Mouse (Mus musculus) right cerebral cortex, adult 2 months (tissue): ENCODE data around the gene Ikbkg.
"Not testable (repeated sequence)": the region's sequence is repeated elsewhere in the genome, so short reads cannot be mapped to it uniquely, and the experiment has no call there.

Source experiments
- DNase-seq, 2 experiments: peaks; one replicate each; pipeline ENCODE4 v3.0.0; 2021 to 2022; ENCODE audit warnings: low spot score in 2 of 2

The Ikbkg gene

GRCm38 (mm10) chrX:74451157-74451912 is 58.2 kb downstream of the Ikbkg start:
- DNase-seq: no peak

- DNase-seq: no peak
Observed at GRCm38 (mm10) chrX:74452773-74453172, 59.7 kb downstream of the Ikbkg start.

DNA sequence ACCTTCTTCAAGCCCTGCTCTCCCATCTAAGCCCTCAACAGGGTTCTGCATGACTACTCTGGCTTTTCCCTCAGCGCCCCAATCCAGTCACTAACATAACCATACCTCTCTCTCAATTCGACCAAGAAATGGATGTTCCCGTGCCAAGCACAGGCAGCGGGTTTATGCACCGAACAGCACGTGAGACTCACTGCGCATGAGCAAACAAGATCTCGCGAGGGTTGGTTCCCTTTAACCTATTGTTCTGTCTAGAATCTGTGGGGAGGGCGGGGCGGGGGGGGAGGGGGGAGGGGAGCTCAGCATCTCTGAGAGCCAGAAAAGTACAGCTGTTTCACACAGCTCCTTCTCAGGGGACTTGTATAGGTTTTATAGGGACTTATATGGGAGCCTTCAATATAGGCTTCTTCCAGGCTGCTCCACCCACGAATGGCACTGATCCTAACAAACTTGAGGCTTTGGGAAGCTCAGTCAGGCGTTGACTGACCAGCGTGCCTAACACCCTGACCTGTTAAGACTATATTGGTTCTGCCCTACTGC is 88.3 kb downstream of the Ikbkg start, which contains the start of gene Gm6880:
Gm6880 (minus strand) TSS at position 51 of the 537 bp plus-strand sequence.
- not testable (repeated sequence) for DNase-seq

GRCm38 (mm10) chrX:74497131-74497530 is 104.0 kb downstream of the Ikbkg start:
- no peak for DNase-seq
